Mouse (Mus musculus): ENCODE results near the gene Zfp771.

Gene Zfp771

GRCm38 (mm10) chr7:127253821-127254769, 10.0 kb downstream of the Zfp771 start:
- DNase-seq (ENCODE audit: low read depth, low spot score), result peak; percentile 95

GRCm38 (mm10) chr7:127255008-127255407, 10.9 kb downstream of the Zfp771 start:
- no peak for DNase-seq (ENCODE audit: low read depth, low spot score)

- DNase-seq (ENCODE audit: low read depth, low spot score), result no peak
These were observed 11.9 kb downstream of the Zfp771 start for GRCm38 (mm10) chr7:127255965-127256364.

- DNase-seq (ENCODE audit: low read depth, low spot score), result no peak
These were observed 12.4 kb downstream of the Zfp771 start for GRCm38 (mm10) chr7:127256518-127256917.

GRCm38 (mm10) chr7:127259186-127259905, 15.3 kb downstream of the Zfp771 start:
- no peak for DNase-seq (ENCODE audit: low read depth, low spot score)

- peak; percentile 94 for DNase-seq (ENCODE audit: low read depth, low spot score)
These were observed 16.4 kb downstream of the Zfp771 start, which contains the start of gene Dctpp1 for GRCm38 (mm10) chr7:127260309-127261111. Gene Dctpp1 (minus strand): TSS chr7:127260709.

- no peak for DNase-seq (ENCODE audit: low read depth, low spot score)
These were observed 18.3 kb downstream of the Zfp771 start for GRCm38 (mm10) chr7:127262218-127262961.

GRCm38 (mm10) chr7:127263526-127263925, 19.5 kb downstream of the Zfp771 start:
- no peak for DNase-seq (ENCODE audit: low read depth, low spot score)

GRCm38 (mm10) chr7:127270256-127270655, 26.2 kb downstream of the Zfp771 start:
- DNase-seq (ENCODE audit: low read depth, low spot score), result no peak

- no peak for DNase-seq (ENCODE audit: low read depth, low spot score)
These were observed 26.6 kb downstream of the Zfp771 start for GRCm38 (mm10) chr7:127270666-127271065.

- DNase-seq (ENCODE audit: low read depth, low spot score), result no peak
These were observed 27.0 kb downstream of the Zfp771 start for GRCm38 (mm10) chr7:127271093-127271492.

GRCm38 (mm10) chr7:127272566-127272965, 28.5 kb downstream of the Zfp771 start:
- DNase-seq (ENCODE audit: low read depth, low spot score), result no peak

- DNase-seq (ENCODE audit: low read depth, low spot score), result no peak
These were observed 29.2 kb downstream of the Zfp771 start for GRCm38 (mm10) chr7:127273118-127273923.

- peak; percentile 92 for DNase-seq (ENCODE audit: low read depth, low spot score)
These were observed 30.1 kb downstream of the Zfp771 start, which contains the start of gene Sephs2 for GRCm38 (mm10) chr7:127273925-127274789. Gene Sephs2 (minus strand): TSS chr7:127274055.

- no peak for DNase-seq (ENCODE audit: low read depth, low spot score)
These were observed 32.5 kb downstream of the Zfp771 start for GRCm38 (mm10) chr7:127276519-127276961.

GRCm38 (mm10) chr7:127278311-127278710, 34.2 kb downstream of the Zfp771 start:
- no peak for DNase-seq (ENCODE audit: low read depth, low spot score)

GRCm38 (mm10) chr7:127280092-127280491, 36.0 kb downstream of the Zfp771 start:
- DNase-seq (ENCODE audit: low read depth, low spot score), result no peak

GRCm38 (mm10) chr7:127281114-127281513, 37.0 kb downstream of the Zfp771 start:
- DNase-seq (ENCODE audit: low read depth, low spot score), result no peak

- DNase-seq (ENCODE audit: low read depth, low spot score), result no peak
These were observed 38.1 kb downstream of the Zfp771 start for GRCm38 (mm10) chr7:127282190-127282589.

All from retina, postnatal 7 days (tissue).